In the genomic region with DNA sequence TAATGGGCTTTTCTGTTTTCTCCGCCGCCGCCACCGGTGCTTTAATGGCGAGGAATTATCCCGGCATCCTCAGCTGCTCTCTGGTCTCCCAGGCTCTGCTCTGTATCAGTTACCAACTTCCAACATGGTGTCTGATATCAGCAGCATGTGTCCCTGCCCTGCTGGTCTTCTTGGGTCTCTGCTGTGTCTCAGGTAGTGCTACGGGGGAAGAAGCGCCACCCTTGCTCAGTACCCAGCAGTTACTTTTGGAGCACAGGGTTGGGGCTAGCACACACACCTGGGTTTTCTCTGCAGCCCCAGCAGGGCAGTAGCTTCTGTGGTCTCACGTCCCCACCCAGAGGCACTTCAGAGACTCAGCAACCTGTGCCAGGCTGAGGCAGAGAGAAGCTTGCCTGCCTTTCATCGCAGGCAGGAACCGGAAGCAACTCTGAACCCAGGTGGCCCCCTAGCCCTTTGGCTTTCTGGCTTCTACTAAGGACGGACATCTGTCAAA, we compare ENCODE assay signal across 8 mouse cellular contexts. TPM values are rescaled to one million over a fixed set of nuclear protein-coding genes. Genes with fewer than 3 reads are reported as not detected.
DNase-seq lines count a peak whose midpoint lies in the region; ATAC-seq and TF ChIP-seq lines count a peak whose summit lies in the region.

No protein-coding gene starts in this region.

- H3K27ac ChIP-seq in embryonic facial prominence, embryonic 14.5 days (replicated peaks; ENCODE audit: low read depth, low read length), result peak overlapping the region; percentile 9; the same call in 1 of the 2 replicates
- H3K27ac ChIP-seq in intestine, embryonic 15.5 days, result peak overlapping the region; percentile 55; the same call in 1 of the 2 replicates
- peak overlapping the region; percentile 89 for H3K27ac ChIP-seq in spleen, adult 2 months (ENCODE audit: insufficient read depth, low read length)

- peak; percentile 31 to 38 for DNase-seq in lung, adult 18-20 months
- DNase-seq in lung, postnatal 10 days, result no peak
- peak; percentile 54 for DNase-seq in embryonic facial prominence, embryonic 14.5 days (ENCODE audit: low spot score)
- DNase-seq in lung, postnatal 25 days (ENCODE audit: low spot score), result peak; percentile 44
- DNase-seq in spleen, adult 2 months (ENCODE audit: low read depth in 1 of 2, low spot score in 2 of 2), result peak; percentile 51 to 53
- DNase-seq in yolk sac, embryonic 10.5 days (ENCODE audit: low spot score), result no peak
- no peak for DNase-seq in left cerebral cortex, adult 9 months (ENCODE audit: low spot score in 2 of 2)

- peak overlapping the region; percentile 43 for H3K4me3 ChIP-seq in embryonic facial prominence, embryonic 14.5 days (ENCODE audit: low read depth, low read length)
- H3K4me3 ChIP-seq in intestine, embryonic 15.5 days (replicated peaks), result peak overlapping the region; percentile 43
- H3K4me3 ChIP-seq in spleen, adult 2 months (ENCODE audit: extremely low read depth, insufficient read depth, insufficient read length), result peak overlapping the region; percentile 53

- peak; percentile 70; the same call in 1 of the 2 replicates for TF ChIP-seq CTCF in spleen, adult 2 months (IDR thresholded peaks at IDR 0.05; ENCODE audit: extremely low read depth, insufficient read depth, insufficient read length, insufficient replicate concordance)

- peak overlapping the region; percentile 64 for H3K4me2 ChIP-seq in embryonic facial prominence, embryonic 14.5 days (ENCODE audit: low read depth, low read length)
- peak overlapping the region; percentile 65 for H3K4me2 ChIP-seq in intestine, embryonic 15.5 days (replicated peaks)

- H3K27me3 ChIP-seq in embryonic facial prominence, embryonic 14.5 days (replicated peaks; ENCODE audit: control insufficient read depth, insufficient read depth, low read length), result no peaks in the 10 kb centered on the region
- no peaks in the 10 kb centered on the region for H3K27me3 ChIP-seq in intestine, embryonic 15.5 days (replicated peaks)
- H3K27me3 ChIP-seq in spleen, adult 2 months (ENCODE audit: control insufficient read depth, insufficient read depth, low read length), result no peaks in the 10 kb centered on the region

- H3K9ac ChIP-seq in embryonic facial prominence, embryonic 14.5 days (ENCODE audit: low read depth, low read length), result peak overlapping the region; percentile 52
- H3K9ac ChIP-seq in intestine, embryonic 15.5 days, result peak overlapping the region; percentile 15

- ATAC-seq in embryonic facial prominence, embryonic 14.5 days (ENCODE audit: low read depth), result peak; percentile 86
- ATAC-seq in intestine, embryonic 15.5 days, result peak; percentile 70

- no peak for TF ChIP-seq POLR2A in spleen, adult 2 months (IDR thresholded peaks at IDR 0.05; ENCODE audit: low read depth, low read length)

- 6% methylated on average over 12 of the region's 12 CpGs for WGBS in embryonic facial prominence, embryonic 14.5 days
- WGBS in intestine, embryonic 15.5 days, result 6% methylated on average over 12 of the region's 12 CpGs
- 4% methylated on average over 12 of the region's 12 CpGs for WGBS in spleen, adult 2 months

- no peaks in the 10 kb centered on the region for H3K36me3 ChIP-seq in embryonic facial prominence, embryonic 14.5 days (ENCODE audit: control insufficient read depth, insufficient read depth, low read length)
- no peaks in the 10 kb centered on the region for H3K36me3 ChIP-seq in intestine, embryonic 15.5 days
- peaks cover 13% of the 10 kb centered on the region for H3K36me3 ChIP-seq in spleen, adult 2 months (ENCODE audit: control insufficient read depth, insufficient read depth, low read length)

- no peaks in the 10 kb centered on the region for H3K9me3 ChIP-seq in embryonic facial prominence, embryonic 14.5 days (ENCODE audit: control insufficient read depth, low read length)
- no peaks in the 10 kb centered on the region for H3K9me3 ChIP-seq in intestine, embryonic 15.5 days

- H3K4me1 ChIP-seq in embryonic facial prominence, embryonic 14.5 days (ENCODE audit: control insufficient read depth, insufficient read depth, low read length), result peaks cover 7% of the 10 kb centered on the region; the same call in 1 of the 2 replicates
- peaks cover 12% of the 10 kb centered on the region; the same call in 1 of the 2 replicates for H3K4me1 ChIP-seq in intestine, embryonic 15.5 days (replicated peaks)
- no peaks in the 10 kb centered on the region for H3K4me1 ChIP-seq in spleen, adult 2 months (ENCODE audit: control insufficient read depth, insufficient read depth, insufficient read length)

RNA-seq across cellular contexts. Expression of a gene that starts 26.9 kb away (rescaled TPM):
- polyA plus RNA-seq in embryonic facial prominence, embryonic 14.5 days (2014; fragmentation: Nextera tagmentation; extraction: Ambion mirVana), result 15.8 and 24.7 TPM in 2 replicates
- 20.4 and 22.1 TPM in 2 replicates for polyA plus RNA-seq in intestine, embryonic 15.5 days (2015; fragmentation: Nextera tagmentation; extraction: Ambion mirVana)
- polyA plus RNA-seq in spleen, adult 2 months (2012; rRNA removed), result 24.0 and 27.5 TPM in 2 replicates

RNA-seq across cellular contexts. Expression of a gene that starts 37.0 kb away (rescaled TPM):
- 18.8 and 19.6 TPM in 2 replicates for polyA plus RNA-seq in embryonic facial prominence, embryonic 14.5 days (2014; fragmentation: Nextera tagmentation; extraction: Ambion mirVana)
- 16.0 and 21.6 TPM in 2 replicates for polyA plus RNA-seq in intestine, embryonic 15.5 days (2015; fragmentation: Nextera tagmentation; extraction: Ambion mirVana)
- polyA plus RNA-seq in spleen, adult 2 months (2012; rRNA removed), result 93.6 and 101 TPM in 2 replicates

Comparison
In these comparisons a context has a peak if more than half of its experiments do, and no peak if none do; other contexts are left out.
1. DNase-seq: peak in lung, adult 18-20 months (2 of 2), embryonic facial prominence, embryonic 14.5 days (single experiment), lung, postnatal 25 days (single experiment) and spleen, adult 2 months (2 of 2); none in lung, postnatal 10 days (single experiment), yolk sac, embryonic 10.5 days (single experiment) and left cerebral cortex, adult 9 months (0 of 2).
2. H3K27ac ChIP-seq: peak in every context shown above with its lines; median percentile 89 in spleen, adult 2 months; 55 in intestine, embryonic 15.5 days; 9 in embryonic facial prominence, embryonic 14.5 days.
3. Peak in every context shown above with its lines, with median percentiles within 50 percentile points of each other: H3K4me3 ChIP-seq.